Mouse (Mus musculus): ENCODE data around the gene H2-T24.
"Not testable (repeated sequence)": the region's sequence is repeated elsewhere in the genome, so short reads cannot be mapped to it uniquely, and the experiment has no call there.

H2-T24 gene

GRCm38 (mm10) chr17:36020191-36021073 lies at the start of gene H2-T24:
Gene H2-T24, minus strand, starts transcription at chr17:36020560.
- peak; percentile 56 for DNase-seq (ENCODE audit: low read depth, low spot score)

- peak; percentile 98 for DNase-seq (ENCODE audit: low read depth, low spot score)
Measured at GRCm38 (mm10) chr17:36060829-36061228, 40.5 kb upstream of the H2-T24 start.

- not testable (repeated sequence) for DNase-seq (ENCODE audit: low read depth, low spot score)
Measured at GRCm38 (mm10) chr17:36058362-36058761, 38.0 kb upstream of the H2-T24 start, which contains the start of gene Gm11127. Gene Gm11127, minus strand, starts transcription at chr17:36058371.

DNA sequence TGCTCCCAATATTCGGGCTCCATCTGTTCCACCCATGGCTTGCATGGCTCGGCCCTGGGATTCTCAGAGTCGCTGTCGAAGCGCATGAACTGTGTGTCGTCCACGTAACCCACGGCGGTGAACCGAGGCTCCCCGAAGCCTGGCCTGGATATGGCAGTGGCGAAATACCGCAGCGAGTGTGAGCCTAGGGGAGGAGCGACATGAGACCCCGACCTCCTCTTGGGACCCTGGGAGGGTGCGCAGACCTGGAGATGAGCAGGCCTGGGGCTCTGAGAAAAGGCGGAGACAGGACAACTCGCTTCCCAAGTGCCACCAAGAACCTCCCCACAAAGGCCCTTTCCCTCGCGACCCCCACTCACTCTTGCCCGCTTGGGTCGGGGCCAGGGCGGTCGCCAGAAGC lies 37.6 kb upstream of the H2-T24 start:
- DNase-seq (ENCODE audit: low read depth, low spot score) = not testable (repeated sequence)

- no peak for DNase-seq (ENCODE audit: low read depth, low spot score)
Measured at GRCm38 (mm10) chr17:36043286-36043685, 22.9 kb upstream of the H2-T24 start.

- DNase-seq (ENCODE audit: low read depth, low spot score) = peak; percentile 97
Measured at GRCm38 (mm10) chr17:36042610-36043169, 22.3 kb upstream of the H2-T24 start, which contains the start of the genes H2-T22 and Gm6034. Gene H2-T22, minus strand, starts transcription at chr17:36042747. Gene Gm6034, plus strand, starts transcription at chr17:36042961.

GRCm38 (mm10) chr17:36042055-36042454 lies 21.7 kb upstream of the H2-T24 start:
- peak; percentile 38 for DNase-seq (ENCODE audit: low read depth, low spot score)

- DNase-seq (ENCODE audit: low read depth, low spot score) = not testable (repeated sequence)
Measured at GRCm38 (mm10) chr17:36040604-36041003, 20.2 kb upstream of the H2-T24 start.

GRCm38 (mm10) chr17:36036126-36036525 lies 15.8 kb upstream of the H2-T24 start:
- DNase-seq (ENCODE audit: low read depth, low spot score) = not testable (repeated sequence)

DNA sequence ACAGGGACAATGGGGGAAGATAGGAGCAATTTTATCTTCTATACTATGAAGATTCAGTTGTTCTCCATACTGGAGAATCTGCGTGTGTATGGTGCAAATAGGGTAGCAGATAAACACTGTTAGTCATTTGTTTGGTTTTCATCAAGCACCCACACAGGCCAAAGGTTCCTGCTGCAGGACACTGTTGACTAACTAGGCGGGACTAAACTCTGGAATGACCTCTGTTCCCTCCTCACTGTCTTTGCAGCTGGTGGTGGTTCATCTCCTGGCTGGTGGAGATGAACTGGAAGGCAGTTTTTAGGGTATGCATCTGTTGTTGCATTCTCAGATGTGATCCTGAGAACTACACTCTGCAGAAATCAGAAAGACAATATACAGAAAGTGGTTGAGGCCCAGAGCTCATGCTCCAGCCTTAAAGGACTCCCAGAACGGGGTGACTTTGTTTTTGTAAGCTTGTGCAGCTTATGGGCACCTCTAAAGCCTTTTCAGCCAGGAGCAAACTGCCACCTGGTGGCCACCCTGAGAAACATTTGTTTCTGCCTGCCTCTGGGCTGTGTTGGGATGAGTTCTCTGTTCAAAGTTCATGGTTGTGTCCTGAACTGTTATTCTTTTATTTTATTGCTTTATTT lies 14.8 kb upstream of the H2-T24 start:
- DNase-seq (ENCODE audit: low read depth, low spot score) = peak; percentile 41

DNA sequence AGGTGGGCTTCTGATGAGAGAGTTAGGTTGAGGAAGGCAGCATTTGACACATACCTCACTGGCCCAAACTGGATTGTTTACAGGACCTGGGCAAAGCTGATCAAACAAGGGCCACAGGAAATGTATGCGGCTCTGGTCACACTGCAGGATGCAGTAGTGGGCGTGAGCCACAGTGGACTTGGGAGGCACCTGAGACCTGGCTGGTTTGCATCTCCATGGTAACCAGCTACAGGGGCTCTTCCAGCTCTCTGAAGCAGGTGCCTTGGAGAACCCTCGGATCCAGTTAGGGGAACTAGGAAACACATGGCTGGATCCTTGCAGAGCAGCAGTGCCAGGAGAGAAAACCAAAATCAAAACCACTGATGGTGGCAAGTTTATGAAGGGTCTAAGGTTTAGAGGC lies 14.2 kb upstream of the H2-T24 start:
- DNase-seq (ENCODE audit: low read depth, low spot score) = not testable (repeated sequence)

DNA sequence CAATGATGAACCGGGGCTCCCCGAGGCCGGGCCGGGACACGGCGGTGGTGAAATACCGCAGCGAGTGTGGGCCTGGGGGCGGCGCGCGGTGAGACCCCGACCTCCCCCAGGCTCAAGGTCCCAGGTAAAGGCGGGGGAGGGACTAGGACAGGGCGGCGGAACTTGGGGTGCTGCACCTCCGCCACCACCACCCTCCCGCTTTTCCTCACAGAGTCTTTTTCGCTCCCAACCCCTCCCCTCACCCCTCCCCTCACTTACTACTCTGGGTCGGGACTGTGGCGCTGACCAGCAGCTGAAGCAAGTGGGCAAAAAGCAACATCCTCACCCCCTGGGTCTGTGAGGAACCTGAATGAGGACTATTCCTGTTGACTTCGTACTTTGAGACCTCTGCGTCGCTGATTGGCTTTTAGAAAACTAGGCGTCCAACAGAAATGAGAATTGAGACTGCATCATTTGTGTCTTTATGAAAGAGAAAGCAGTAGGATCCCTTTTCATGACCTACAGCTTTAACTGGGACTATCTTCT lies 12.1 kb upstream of the H2-T24 start, which contains the start of gene H2-T23:
TSS of gene H2-T23 (minus strand) at position 505 of the 525 bp plus-strand sequence.
- peak; percentile 56 for DNase-seq (ENCODE audit: low read depth, low spot score)

GRCm38 (mm10) chr17:36031583-36032331 lies 11.4 kb upstream of the H2-T24 start:
- DNase-seq (ENCODE audit: low read depth, low spot score) = peak; percentile 1

DNA sequence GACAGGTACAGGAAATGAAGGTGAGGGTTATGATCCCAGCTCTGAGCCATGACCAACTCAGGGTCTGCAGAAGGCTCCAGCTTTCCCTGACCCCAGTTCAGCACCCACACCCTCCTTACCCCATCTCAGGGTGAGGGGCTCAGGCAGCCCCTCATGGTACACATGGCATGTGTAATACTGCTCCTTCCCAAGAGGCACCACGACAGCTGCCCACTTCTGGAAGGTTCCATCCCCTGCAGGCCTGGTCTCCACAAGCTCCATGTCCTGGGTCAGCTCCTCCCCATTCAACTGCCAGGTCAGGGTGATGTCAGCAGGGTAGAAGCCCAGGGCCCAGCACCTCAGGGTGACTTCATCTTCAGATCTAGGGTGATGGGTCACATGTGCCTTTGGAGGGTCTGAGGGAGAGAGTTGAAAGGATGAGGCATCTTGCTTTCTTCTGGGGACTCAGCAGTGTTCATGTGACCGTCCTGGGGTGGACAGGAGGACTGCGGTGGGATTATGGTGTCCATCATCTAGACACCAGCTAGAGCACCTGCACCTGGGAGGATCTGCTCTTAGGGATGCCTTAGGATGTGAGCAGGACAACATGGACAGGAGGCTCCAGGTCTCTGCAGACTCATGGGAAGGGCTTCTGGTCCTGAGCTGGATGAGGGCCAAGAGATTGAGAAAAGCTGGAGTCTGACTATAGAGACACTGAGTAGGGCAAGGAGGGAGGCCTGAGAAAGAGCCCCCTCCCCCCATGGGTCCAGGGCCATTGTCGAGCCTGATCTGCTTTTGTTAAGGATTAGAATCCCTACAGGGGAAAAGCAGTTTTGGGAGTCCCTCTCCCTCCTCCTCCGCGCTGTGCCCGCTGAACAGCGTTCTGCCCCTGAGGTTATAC lies 10.6 kb upstream of the H2-T24 start:
- DNase-seq (ENCODE audit: low read depth, low spot score) = peak; percentile 1

DNA sequence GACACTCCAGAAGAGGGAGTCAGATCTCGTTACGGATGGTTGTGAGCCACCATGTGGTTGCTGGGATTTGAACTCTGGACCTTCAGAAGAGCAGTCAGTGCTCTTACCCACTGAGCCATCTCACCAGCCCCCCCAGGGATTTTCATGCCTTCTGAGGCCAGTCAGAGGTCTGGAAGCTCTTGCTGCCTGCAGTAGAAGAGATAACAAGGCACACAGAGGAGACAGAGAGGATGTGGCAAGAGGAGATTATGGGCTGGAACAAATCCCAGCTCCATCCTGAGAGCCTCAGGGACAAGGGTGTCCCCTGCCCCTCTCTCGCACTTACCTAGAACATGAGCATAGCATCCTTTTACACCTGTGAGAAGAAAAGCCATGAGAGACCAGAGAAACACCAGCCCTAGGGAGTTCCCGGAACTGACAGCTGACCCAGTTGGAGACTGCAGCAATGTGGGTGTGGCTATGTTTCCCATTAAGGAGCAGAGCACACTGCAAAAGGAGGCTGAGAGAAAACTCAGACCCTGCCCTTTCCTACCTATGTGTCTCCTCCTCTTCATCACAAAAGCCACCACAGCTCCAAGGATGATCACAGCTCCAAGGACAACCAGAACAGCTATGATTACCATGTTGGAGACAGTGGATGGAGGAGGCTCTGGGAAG lies 9.8 kb upstream of the H2-T24 start:
- peak; percentile 0 for DNase-seq (ENCODE audit: low read depth, low spot score)

- DNase-seq (ENCODE audit: low read depth, low spot score) = peak; percentile 1
Measured at GRCm38 (mm10) chr17:36028879-36029619, 8.7 kb upstream of the H2-T24 start.

DNA sequence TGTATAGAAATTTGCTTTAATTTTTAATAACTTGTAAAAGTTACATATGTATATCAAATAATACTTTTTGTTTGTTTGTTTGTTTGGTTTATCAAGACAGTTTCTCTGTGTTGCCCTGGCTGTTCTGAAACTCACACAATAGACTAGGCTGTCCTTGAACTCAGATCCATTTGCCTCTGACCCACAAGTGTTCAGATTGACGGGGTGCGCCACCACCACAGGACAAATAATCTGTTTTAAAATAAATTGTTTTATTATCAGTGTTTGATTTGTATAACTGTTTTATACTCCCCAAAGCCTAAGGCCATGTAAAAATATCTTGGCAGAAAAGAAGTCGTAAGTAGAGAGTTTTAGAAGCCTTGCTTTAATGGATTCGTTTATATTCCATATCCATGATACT lies 7.3 kb upstream of the H2-T24 start:
- no peak for DNase-seq (ENCODE audit: low read depth, low spot score)

DNA sequence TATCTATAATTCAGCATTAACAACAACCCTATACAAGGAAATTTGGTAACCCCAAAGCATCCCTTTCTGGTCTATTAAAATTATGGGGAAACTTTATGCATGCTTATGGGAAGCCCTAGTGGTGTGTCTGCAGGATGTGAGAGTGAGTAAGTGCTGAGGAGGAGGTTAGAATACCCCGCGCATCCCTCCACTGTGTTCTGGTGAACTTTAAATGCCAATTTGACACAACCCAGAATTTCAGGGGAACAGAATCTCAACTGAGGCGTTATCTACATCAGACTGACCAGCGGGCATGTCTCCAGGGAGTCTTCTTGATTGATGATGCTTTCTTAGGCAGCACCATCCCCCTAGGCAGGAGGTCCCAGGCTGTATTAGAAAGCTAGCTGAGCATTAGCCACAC lies 5.5 kb upstream of the H2-T24 start:
- peak; percentile 0 for DNase-seq (ENCODE audit: low read depth, low spot score)

GRCm38 (mm10) chr17:36025197-36025596 lies 4.8 kb upstream of the H2-T24 start:
- DNase-seq (ENCODE audit: low read depth, low spot score) = peak; percentile 0

Data from 3T3-L1 (cell line).